Mouse (Mus musculus) small intestine, adult 2 months (tissue): Measurements from ENCODE around the gene Ing4. TPM values are rescaled to one million over a fixed set of nuclear protein-coding genes. Genes with fewer than 3 reads are reported as not detected.

ENCODE experiments used
- H3K27ac ChIP-seq: fragments of 200-500 bp; 2 replicates; pipeline ENCODE4 v1.5.1; 2012; ENCODE audit warnings: low read depth, low read length, control low read depth, inconsistent platforms; ENCODE audit not compliant: insufficient read depth
- H3K27me3 ChIP-seq: fragments of 200-500 bp; 2 replicates; pipeline ENCODE4 v1.6.1; 2012; ENCODE audit warnings: mild to moderate bottlenecking, moderate library complexity, low read length, inconsistent platforms; ENCODE audit not compliant: control insufficient read depth, insufficient read depth
- H3K36me3 ChIP-seq: fragments of 200-500 bp; 2 replicates; pipeline ENCODE4 v1.6.1; 2012; ENCODE audit warnings: mild to moderate bottlenecking, low read length, control low read depth, inconsistent platforms; ENCODE audit not compliant: control insufficient read depth, insufficient read depth
- H3K4me1 ChIP-seq: fragments of 200-500 bp; 2 replicates; pipeline ENCODE4 v1.6.1; 2012; ENCODE audit warnings: low read length, inconsistent platforms, mixed read lengths; ENCODE audit not compliant: control insufficient read depth, insufficient read depth, insufficient read length
- H3K4me3 ChIP-seq: fragments of 200-500 bp; 2 replicates; pipeline ENCODE4 v1.5.1; 2012; ENCODE audit warnings: low read depth, mild to moderate bottlenecking, control low read depth, inconsistent platforms, low read length, moderate library complexity
- CTCF ChIP-seq: fragments of 200-500 bp; IDR thresholded peaks from 2 replicates; pipeline ENCODE4 v1.5.1; 2012; ENCODE audit warnings: low read depth, mild to moderate bottlenecking, control low read depth, inconsistent platforms, low read length, moderate library complexity, mixed read lengths; ENCODE audit not compliant: insufficient replicate concordance, insufficient read length; ENCODE audit errors: extremely low read depth
- POLR2A ChIP-seq: fragments of 200-500 bp; IDR thresholded peaks from 2 replicates; pipeline ENCODE4 v1.6.1; 2012; ENCODE audit warnings: low read depth, mild to moderate bottlenecking, control low read depth, inconsistent platforms, low read length, moderate library complexity
- WGBS: fragments of 180-500 bp; shearing (Covaris S2); methylation state at CpG from one replicate; pipeline ENCODE4 v1.1.7; 2018; 5-methylcytosine and 5-hydroxymethylcytosine counted together
- polyA plus RNA-seq: library from polyadenylated mRNA; depleted of rRNA; stranded (reverse); fragments of >200 nt; gene quantifications from 2 replicates; pipeline ENCODE4 v1.2.3, GENCODE M21; 2012; rRNA removed

The Ing4 gene
- polyA plus RNA-seq: 14.2 and 32.7 TPM in 2 replicates

DNA sequence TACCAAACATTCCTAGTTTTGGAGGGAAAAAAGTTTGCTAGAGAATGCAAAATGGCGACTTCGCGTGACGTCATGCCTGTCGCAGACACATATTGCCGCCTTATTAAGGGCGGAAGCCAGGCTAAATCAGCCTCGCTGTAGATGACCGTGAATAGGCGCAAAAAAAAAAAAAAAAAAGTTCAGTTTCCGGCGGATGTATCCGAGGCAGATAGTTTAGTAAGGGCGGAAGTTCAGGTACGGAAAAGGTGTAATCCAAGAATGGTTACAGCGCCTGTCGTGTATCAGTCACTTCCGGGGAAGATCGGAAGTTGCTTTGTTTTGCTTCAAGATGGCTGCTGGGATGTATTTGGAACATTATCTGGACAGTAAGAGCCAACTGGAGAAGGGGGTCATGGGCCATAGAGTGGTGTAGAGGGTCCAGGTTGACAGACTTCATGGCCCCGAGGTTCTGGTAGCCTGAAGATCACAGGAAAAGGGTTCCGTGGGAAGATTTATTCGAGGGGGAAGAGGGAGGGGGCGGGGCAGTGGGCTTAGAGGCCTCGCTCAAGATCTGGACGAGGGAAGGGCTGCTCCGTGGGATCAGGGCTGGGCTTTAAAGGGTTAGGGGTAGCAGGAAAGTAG, at the start of gene Ing4:
TSS of gene Ing4 (plus strand) at position 228 of the 621 bp plus-strand sequence.
- H3K27me3 ChIP-seq: no peaks in the 10 kb centered on the region
- H3K4me1 ChIP-seq: peaks cover 4% of the 10 kb centered on the region; the same call in 1 of the 2 replicates
- peak within 1 kb of the TSS; percentile 77 for H3K4me3 ChIP-seq
- H3K36me3 ChIP-seq: peaks cover 29% of the 10 kb centered on the region
- WGBS: under 1% methylated on average over 26 of the region's 26 CpGs
- TF ChIP-seq CTCF: no peak
- TF ChIP-seq POLR2A: no peak
- H3K27ac ChIP-seq: peak within 1 kb of the TSS; percentile 5; the same call in 1 of the 2 replicates

DNA sequence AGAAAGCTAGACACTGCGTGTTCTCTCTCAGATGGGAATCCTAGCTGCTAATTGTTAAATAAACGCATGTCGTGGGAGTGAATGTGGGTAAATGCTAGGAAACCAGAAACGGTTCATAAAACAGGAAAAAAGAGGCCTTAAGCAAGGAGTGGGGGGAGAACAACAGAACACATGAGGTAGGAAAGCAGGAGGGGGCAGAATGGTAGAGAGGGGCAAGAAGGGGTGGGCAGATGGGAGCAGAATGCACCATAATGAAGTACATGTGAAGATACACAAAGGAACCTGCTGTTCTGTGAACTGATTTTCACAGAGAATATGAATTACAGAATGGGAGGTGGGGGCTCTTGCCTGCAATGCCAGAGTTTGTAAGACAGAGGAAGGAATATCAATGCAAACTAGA, 47.3 kb upstream of the Ing4 start:
- peaks cover 16% of the 10 kb centered on the region for H3K27me3 ChIP-seq
- H3K4me1 ChIP-seq: peaks cover 13% of the 10 kb centered on the region
- 77% methylated on average over 4 of the region's 4 CpGs for WGBS
- H3K4me3 ChIP-seq: no peak overlapping the region
- TF ChIP-seq POLR2A (no peak), CTCF (no peak)
- no peak overlapping the region for H3K27ac ChIP-seq
- no peaks in the 10 kb centered on the region for H3K36me3 ChIP-seq

GRCm38 (mm10) chr6:124993365-124993764, 46.2 kb upstream of the Ing4 start:
- WGBS: 27% methylated on average over 9 of the region's 9 CpGs
- H3K27me3 ChIP-seq: peaks cover 27% of the 10 kb centered on the region
- H3K4me3 ChIP-seq: no peak overlapping the region
- peaks cover 14% of the 10 kb centered on the region for H3K4me1 ChIP-seq
- TF ChIP-seq POLR2A: no peak
- H3K36me3 ChIP-seq: no peaks in the 10 kb centered on the region
- H3K27ac ChIP-seq: no peak overlapping the region

- peaks cover 14% of the 10 kb centered on the region for H3K4me1 ChIP-seq
- H3K27me3 ChIP-seq: peaks cover 32% of the 10 kb centered on the region
- WGBS: 33% methylated on average over 11 of the region's 11 CpGs
- TF ChIP-seq POLR2A (no peak), CTCF (no peak)
- H3K4me3 ChIP-seq: no peak overlapping the region
- no peaks in the 10 kb centered on the region for H3K36me3 ChIP-seq
- 0 out of 2 replicates have a peak overlapping the region, but pooled peaks have one; percentile 15 for H3K27ac ChIP-seq
Measured at GRCm38 (mm10) chr6:124993876-124994275, 45.7 kb upstream of the Ing4 start.

DNA sequence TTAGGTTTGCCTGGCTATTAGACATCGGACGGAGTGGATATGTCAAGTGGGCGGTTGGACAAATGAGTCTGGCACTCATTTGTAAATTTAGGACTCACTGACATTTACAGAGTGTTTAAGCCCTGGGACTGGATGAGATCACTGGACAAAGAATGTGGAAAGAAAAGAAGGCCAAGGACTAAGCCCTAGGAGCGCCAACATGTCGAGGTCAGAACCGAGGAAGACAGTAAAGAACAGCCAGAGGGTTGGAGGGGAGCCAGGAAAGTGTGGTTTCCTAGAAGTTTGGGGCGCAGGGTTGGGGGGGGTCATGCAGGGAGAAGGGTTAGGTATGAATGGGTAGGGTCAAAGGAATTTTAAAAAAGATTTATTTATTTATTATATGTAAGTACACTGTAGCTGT, 44.3 kb upstream of the Ing4 start:
- no peak for TF ChIP-seq POLR2A
- TF ChIP-seq CTCF: no peak
- H3K36me3 ChIP-seq: no peaks in the 10 kb centered on the region
- H3K27me3 ChIP-seq: peaks cover 40% of the 10 kb centered on the region
- peaks cover 14% of the 10 kb centered on the region for H3K4me1 ChIP-seq
- no peak overlapping the region for H3K4me3 ChIP-seq
- no peak overlapping the region for H3K27ac ChIP-seq
- 66% methylated on average over 7 of the region's 7 CpGs for WGBS

DNA sequence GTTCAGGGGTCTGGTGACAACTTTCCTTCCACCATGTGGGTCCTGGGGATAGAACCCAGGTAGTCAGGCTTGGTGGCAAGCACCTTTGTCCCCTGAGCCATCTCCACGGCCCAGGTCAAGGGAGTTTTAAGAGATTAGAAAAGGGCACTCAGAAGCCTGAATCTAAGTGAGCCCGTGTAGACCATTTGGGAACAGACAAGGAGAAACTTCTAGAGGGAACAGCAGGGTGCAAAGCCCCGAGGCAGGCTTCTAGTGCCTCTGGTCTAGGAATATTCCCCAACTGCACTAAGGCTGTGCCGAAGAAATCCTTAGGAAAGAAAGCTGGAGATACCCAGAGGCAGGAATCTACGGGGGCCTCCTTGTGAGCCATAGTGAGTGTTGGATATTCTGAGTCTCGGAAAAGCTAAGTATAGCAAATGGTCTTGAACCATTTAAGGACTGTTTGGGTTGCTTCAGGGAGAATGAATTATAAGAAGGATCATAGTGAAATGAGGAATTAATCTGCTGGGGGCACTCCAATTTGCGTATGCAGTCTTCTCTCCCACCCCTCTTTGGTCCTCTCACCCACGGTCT, 43.6 kb upstream of the Ing4 start:
- Histone ChIP-seq H3K27me3 (peaks cover 40% of the 10 kb centered on the region), H3K4me3 (no peak overlapping the region), H3K36me3 (no peaks in the 10 kb centered on the region), H3K27ac (no peak overlapping the region), H3K4me1 (peaks cover 14% of the 10 kb centered on the region)
- 57% methylated on average over 8 of the region's 8 CpGs for WGBS
- TF ChIP-seq POLR2A (no peak), CTCF (no peak)

DNA sequence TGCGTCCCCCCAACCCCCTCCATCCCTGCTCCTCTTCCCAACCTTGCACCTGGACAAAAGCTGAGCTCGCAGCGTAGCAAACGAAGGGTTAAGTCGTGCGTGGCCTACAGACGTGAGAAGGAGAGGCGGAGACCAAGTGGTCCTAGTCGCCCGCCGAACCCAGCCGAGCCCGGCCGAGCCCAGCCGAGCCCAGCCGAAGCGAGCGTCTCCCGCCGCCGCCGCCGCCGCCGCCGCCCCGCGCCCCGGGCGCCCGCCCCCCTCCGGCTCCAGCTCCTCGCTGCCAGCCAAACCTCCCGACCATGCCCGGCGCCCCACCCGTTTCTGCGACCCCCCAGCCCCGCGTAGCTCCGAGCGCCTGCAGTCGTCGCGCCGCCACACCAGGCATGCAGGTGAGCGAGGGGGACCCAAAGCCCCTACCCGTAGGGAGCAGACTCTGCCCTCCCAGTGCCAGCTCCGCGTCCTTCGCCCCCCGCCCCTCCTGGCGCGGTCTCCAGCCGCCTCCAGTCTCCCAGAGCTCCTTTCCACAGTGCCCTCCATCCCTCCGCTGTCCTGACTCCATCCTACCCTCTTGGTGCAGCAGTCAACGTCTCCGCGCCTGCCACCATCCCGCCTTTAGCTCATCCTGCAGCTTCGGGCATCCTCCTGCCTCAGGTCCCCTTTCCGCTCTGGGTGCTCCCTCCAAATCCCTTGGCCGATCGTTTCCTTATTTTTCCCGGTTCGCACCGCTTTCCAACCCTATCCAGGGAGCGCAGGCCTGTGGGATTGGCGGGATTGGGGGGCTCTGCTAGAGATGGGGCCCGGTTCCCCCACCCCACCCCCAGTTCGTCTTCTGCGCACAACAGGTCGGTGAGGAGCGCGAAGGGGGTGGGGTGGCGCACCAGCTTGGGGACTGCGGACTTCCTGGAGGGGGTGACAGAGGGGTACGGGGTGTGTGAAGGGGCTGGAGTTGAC, 42.7 kb upstream of the Ing4 start, which contains the start of gene Pianp:
TSS of gene Pianp (plus strand) at position 144 of the 951 bp plus-strand sequence.
- Histone ChIP-seq H3K4me1 (peaks cover 14% of the 10 kb centered on the region), H3K36me3 (no peaks in the 10 kb centered on the region), H3K4me3 (peak within 1 kb of the TSS; percentile 56), H3K27ac (no peak within 1 kb of the TSS), H3K27me3 (peaks cover 42% of the 10 kb centered on the region)
- WGBS: 3% methylated on average over 68 of the region's 78 CpGs
- TF ChIP-seq CTCF (no peak), POLR2A (no peak)
